Mouse (Mus musculus) heart, adult 9 months (tissue): ENCODE results near the gene Ccdc61.
A peak's percentile ranks its signal among the peaks of the same experiment; 100 is the strongest.

Experiments used
- DNase-seq, 2 experiments: peaks; one replicate each; pipeline ENCODE4 v3.0.0; 2022; ENCODE audit warnings: low spot score in 2 of 2

Gene Ccdc61

GRCm38 (mm10) chr7:18910241-18910831 is at the start of gene Ccdc61:
TSS of gene Ccdc61 (minus strand) at chr7:18910415.
- DNase-seq: peak; percentile 99 to 100

GRCm38 (mm10) chr7:18959446-18959845 is 49.2 kb upstream of the Ccdc61 start:
- DNase-seq: peak; percentile 65 to 80

GRCm38 (mm10) chr7:18958384-18958766 is 48.2 kb upstream of the Ccdc61 start:
- no peak for DNase-seq

- DNase-seq: peak; percentile 60 to 63
Observed at GRCm38 (mm10) chr7:18957569-18958383, 47.6 kb upstream of the Ccdc61 start.

- no peak for DNase-seq
Observed at GRCm38 (mm10) chr7:18951397-18951796, 41.2 kb upstream of the Ccdc61 start.

- DNase-seq: no peak
Observed at GRCm38 (mm10) chr7:18950523-18951315, 40.5 kb upstream of the Ccdc61 start.

- no peak for DNase-seq
Observed at GRCm38 (mm10) chr7:18949781-18950522, 39.7 kb upstream of the Ccdc61 start.

GRCm38 (mm10) chr7:18948151-18948550 is 37.9 kb upstream of the Ccdc61 start:
- peak; percentile 75 to 92 for DNase-seq

- no peak for DNase-seq
Observed at GRCm38 (mm10) chr7:18942815-18943214, 32.6 kb upstream of the Ccdc61 start.

GRCm38 (mm10) chr7:18942376-18942775 is 32.2 kb upstream of the Ccdc61 start:
- no peak for DNase-seq

- DNase-seq: peak; percentile 71 to 84
Observed at GRCm38 (mm10) chr7:18927759-18928158, 17.5 kb upstream of the Ccdc61 start.

GRCm38 (mm10) chr7:18926911-18927310 is 16.7 kb upstream of the Ccdc61 start:
- peak in 1 of 2 experiments; percentile 19 for DNase-seq

- DNase-seq: peak; percentile 73 to 85
Observed at GRCm38 (mm10) chr7:18926041-18926790, 16.0 kb upstream of the Ccdc61 start.

- peak; percentile 89 to 91 for DNase-seq
Observed at GRCm38 (mm10) chr7:18925162-18925938, 15.1 kb upstream of the Ccdc61 start, which contains the start of gene Nova2. TSS of gene Nova2 (plus strand) at chr7:18925888.

- no peak for DNase-seq
Observed at GRCm38 (mm10) chr7:18924321-18924720, 14.1 kb upstream of the Ccdc61 start.

- DNase-seq: no peak
Observed at GRCm38 (mm10) chr7:18923711-18924191, 13.5 kb upstream of the Ccdc61 start.

- DNase-seq: no peak
Observed at GRCm38 (mm10) chr7:18923267-18923666, 13.1 kb upstream of the Ccdc61 start.

GRCm38 (mm10) chr7:18922807-18923206 is 12.6 kb upstream of the Ccdc61 start:
- no peak for DNase-seq

GRCm38 (mm10) chr7:18921069-18921468 is 10.9 kb upstream of the Ccdc61 start:
- DNase-seq: peak; percentile 76 to 82

GRCm38 (mm10) chr7:18917931-18918330 is 7.7 kb upstream of the Ccdc61 start:
- DNase-seq: peak; percentile 43 to 48
